Mouse (Mus musculus) kidney, adult 2 months (tissue): ENCODE measurements around the gene Il17rc.

ENCODE experiments used
- CTCF ChIP-seq: fragments of 200-500 bp; conservative IDR thresholded peaks from 2 replicates; pipeline ENCODE4 v1.5.1; 2011; ENCODE audit warnings: low read depth, mild to moderate bottlenecking, control low read depth, low read length, moderate library complexity, mixed read lengths; ENCODE audit not compliant: insufficient read depth, insufficient read length
- POLR2A ChIP-seq: fragments of 200-500 bp; IDR thresholded peaks from one replicate; pipeline ENCODE4 v1.6.1; 2011; ENCODE audit warnings: low read depth, low read length, control low read depth

GRCm38 (mm10) chr6:113438721-113439430 is 32.4 kb upstream of the Il17rc start:
- TF ChIP-seq CTCF: no peak
- TF ChIP-seq POLR2A: no peak
